Mouse (Mus musculus) heart, embryonic 10.5 days (tissue): Measurements from ENCODE around the gene Rft1. TPM values are rescaled to one million over a fixed set of nuclear protein-coding genes. Genes with fewer than 3 reads are reported as not detected.

Experiments
- DNase-seq: peaks from one replicate; pipeline ENCODE4 v3.0.0-alpha.2; 2017; ENCODE audit warnings: low spot score
- H3K27ac ChIP-seq: fragments of 300-500 bp; sonication (generic); 2 replicates; pipeline ENCODE4 v1.5.1; 2016; ENCODE audit warnings: mild to moderate bottlenecking
- H3K27me3 ChIP-seq: fragments of 300-500 bp; sonication (generic); 2 replicates; pipeline ENCODE4 v1.6.1; 2016; ENCODE audit warnings: mild to moderate bottlenecking; ENCODE audit not compliant: poor library complexity, insufficient read depth, severe bottlenecking
- H3K36me3 ChIP-seq: fragments of 300-500 bp; sonication (generic); 2 replicates; pipeline ENCODE4 v1.6.1; 2016; ENCODE audit warnings: mild to moderate bottlenecking, moderate library complexity
- H3K4me1 ChIP-seq: fragments of 300-500 bp; sonication (generic); 2 replicates; pipeline ENCODE4 v1.6.1; 2016; ENCODE audit warnings: mild to moderate bottlenecking
- H3K4me3 ChIP-seq: fragments of 300-500 bp; sonication (generic); 2 replicates; pipeline ENCODE4 v1.5.1; 2016; ENCODE audit warnings: mild to moderate bottlenecking, moderate library complexity
- H3K9me3 ChIP-seq: fragments of 300-500 bp; sonication (generic); 2 replicates; pipeline ENCODE4 v1.6.1; 2016; ENCODE audit warnings: mild to moderate bottlenecking, moderate library complexity
- WGBS: fragments of 180-500 bp; shearing (Covaris S2); methylation state at CpG from one replicate; pipeline ENCODE4 v1.1.7; 2016; 5-methylcytosine and 5-hydroxymethylcytosine counted together
- polyA plus RNA-seq: library from polyadenylated mRNA; unstranded; fragments of >200 nt; fragmentation: Nextera tagmentation; extraction: Ambion mirVana; gene quantifications from 2 replicates; pipeline ENCODE4 v1.2.1, GENCODE M21; 2016

Gene Rft1
- polyA plus RNA-seq, 1 experiment from 2014 or later = 11.6 TPM

GRCm38 (mm10) chr14:30622130-30622529, 32.0 kb upstream of the Rft1 start:
- Histone ChIP-seq H3K4me3 (no peak overlapping the region), H3K4me1 (peaks cover 61% of the 10 kb centered on the region), H3K9me3 (no peaks in the 10 kb centered on the region), H3K27ac (no peak overlapping the region), H3K27me3 (no peaks in the 10 kb centered on the region), H3K36me3 (0 out of 2 replicates have a peak, but pooled peaks cover 4% of the 10 kb centered on the region)
- DNase-seq = no peak
- WGBS = 83% methylated on average over 7 of the region's 7 CpGs

- peaks cover 61% of the 10 kb centered on the region for H3K4me1 ChIP-seq
- no peaks in the 10 kb centered on the region for H3K27me3 ChIP-seq
- DNase-seq = no peak
- H3K9me3 ChIP-seq = no peaks in the 10 kb centered on the region
- no peak overlapping the region for H3K4me3 ChIP-seq
- 88% methylated on average over 8 of the region's 8 CpGs for WGBS
- H3K27ac ChIP-seq = no peak overlapping the region
- 0 out of 2 replicates have a peak, but pooled peaks cover 4% of the 10 kb centered on the region for H3K36me3 ChIP-seq
These were observed 31.6 kb upstream of the Rft1 start for GRCm38 (mm10) chr14:30622556-30622955.

- no peaks in the 10 kb centered on the region for H3K9me3 ChIP-seq
- DNase-seq = no peak
- 60% methylated on average over 8 of the region's 8 CpGs for WGBS
- H3K4me3 ChIP-seq = peak overlapping the region; percentile 90
- H3K27me3 ChIP-seq = no peaks in the 10 kb centered on the region
- 0 out of 2 replicates have a peak, but pooled peaks cover 4% of the 10 kb centered on the region for H3K36me3 ChIP-seq
- H3K27ac ChIP-seq = no peak overlapping the region
- H3K4me1 ChIP-seq = peaks cover 58% of the 10 kb centered on the region
These were observed 29.9 kb upstream of the Rft1 start for GRCm38 (mm10) chr14:30624277-30624721.

- H3K4me3 ChIP-seq = peak overlapping the region; percentile 90
- 0 out of 2 replicates have a peak, but pooled peaks cover 4% of the 10 kb centered on the region for H3K36me3 ChIP-seq
- H3K9me3 ChIP-seq = no peaks in the 10 kb centered on the region
- WGBS = under 1% methylated on average over 39 of the region's 39 CpGs
- DNase-seq = peak; percentile 89
- peaks cover 52% of the 10 kb centered on the region for H3K4me1 ChIP-seq
- H3K27ac ChIP-seq = peak overlapping the region; percentile 87
- H3K27me3 ChIP-seq = 0 out of 2 replicates have a peak, but pooled peaks cover 4% of the 10 kb centered on the region
These were observed 28.9 kb upstream of the Rft1 start for GRCm38 (mm10) chr14:30625131-30625807.

GRCm38 (mm10) chr14:30625856-30626726, 28.1 kb upstream of the Rft1 start, which contains the start of gene Prkcd:
Prkcd (minus strand) TSS chr14:30626210.
- Histone ChIP-seq H3K9me3 (no peaks in the 10 kb centered on the region), H3K4me1 (peaks cover 55% of the 10 kb centered on the region), H3K4me3 (peak within 1 kb of the TSS; percentile 90), H3K36me3 (no peaks in the 10 kb centered on the region), H3K27me3 (0 out of 2 replicates have a peak, but pooled peaks cover 5% of the 10 kb centered on the region), H3K27ac (peak within 1 kb of the TSS; percentile 87)
- DNase-seq = peak; percentile 91
- WGBS = under 1% methylated on average over 71 of the region's 71 CpGs

GRCm38 (mm10) chr14:30626756-30627742, 27.1 kb upstream of the Rft1 start:
- no peak for DNase-seq
- Histone ChIP-seq H3K9me3 (no peaks in the 10 kb centered on the region), H3K27ac (peak overlapping the region; percentile 87), H3K4me3 (peak overlapping the region; percentile 90), H3K4me1 (peaks cover 60% of the 10 kb centered on the region), H3K27me3 (peaks cover 10% of the 10 kb centered on the region; the same call in 1 of the 2 replicates), H3K36me3 (no peaks in the 10 kb centered on the region)
- 58% methylated on average over 12 of the region's 12 CpGs for WGBS

GRCm38 (mm10) chr14:30628235-30628634, 25.9 kb upstream of the Rft1 start:
- peaks cover 10% of the 10 kb centered on the region; the same call in 1 of the 2 replicates for H3K27me3 ChIP-seq
- no peak overlapping the region for H3K27ac ChIP-seq
- 82% methylated on average over 5 of the region's 5 CpGs for WGBS
- no peak overlapping the region for H3K4me3 ChIP-seq
- H3K9me3 ChIP-seq = no peaks in the 10 kb centered on the region
- no peak for DNase-seq
- H3K4me1 ChIP-seq = peaks cover 65% of the 10 kb centered on the region
- H3K36me3 ChIP-seq = no peaks in the 10 kb centered on the region

- H3K9me3 ChIP-seq = no peaks in the 10 kb centered on the region
- WGBS = 39% methylated on average over 4 of the region's 4 CpGs
- H3K4me1 ChIP-seq = peaks cover 60% of the 10 kb centered on the region
- H3K36me3 ChIP-seq = no peaks in the 10 kb centered on the region
- H3K4me3 ChIP-seq = no peak overlapping the region
- no peak overlapping the region for H3K27ac ChIP-seq
- peaks cover 10% of the 10 kb centered on the region; the same call in 1 of the 2 replicates for H3K27me3 ChIP-seq
- DNase-seq = no peak
These were observed 24.3 kb upstream of the Rft1 start for GRCm38 (mm10) chr14:30629839-30630238.

- no peaks in the 10 kb centered on the region for H3K36me3 ChIP-seq
- H3K4me3 ChIP-seq = no peak overlapping the region
- H3K27ac ChIP-seq = no peak overlapping the region
- no peaks in the 10 kb centered on the region for H3K9me3 ChIP-seq
- H3K4me1 ChIP-seq = peaks cover 61% of the 10 kb centered on the region
- H3K27me3 ChIP-seq = peaks cover 10% of the 10 kb centered on the region; the same call in 1 of the 2 replicates
- 70% methylated on average over 5 of the region's 5 CpGs for WGBS
- no peak for DNase-seq
These were observed 23.2 kb upstream of the Rft1 start for GRCm38 (mm10) chr14:30630811-30631576.

- Histone ChIP-seq H3K9me3 (no peaks in the 10 kb centered on the region), H3K27ac (peak overlapping the region; percentile 42; the same call in 1 of the 2 replicates), H3K36me3 (no peaks in the 10 kb centered on the region), H3K4me3 (no peak overlapping the region), H3K27me3 (peaks cover 10% of the 10 kb centered on the region; the same call in 1 of the 2 replicates), H3K4me1 (peaks cover 52% of the 10 kb centered on the region)
- WGBS = 65% methylated on average over 2 of the region's 2 CpGs
- DNase-seq = no peak
These were observed 22.3 kb upstream of the Rft1 start for GRCm38 (mm10) chr14:30631834-30632233.

GRCm38 (mm10) chr14:30633708-30634107, 20.5 kb upstream of the Rft1 start:
- DNase-seq = no peak
- no peak overlapping the region for H3K27ac ChIP-seq
- peaks cover 10% of the 10 kb centered on the region; the same call in 1 of the 2 replicates for H3K27me3 ChIP-seq
- 66% methylated on average over 7 of the region's 7 CpGs for WGBS
- H3K36me3 ChIP-seq = no peaks in the 10 kb centered on the region
- no peak overlapping the region for H3K4me3 ChIP-seq
- H3K4me1 ChIP-seq = peaks cover 59% of the 10 kb centered on the region
- H3K9me3 ChIP-seq = no peaks in the 10 kb centered on the region
